Mouse (Mus musculus) cerebellum, adult 9-10 months (tissue): Measurements from ENCODE around the gene Zfyve19.

ENCODE experiments used
- DNase-seq: peaks from one replicate; pipeline ENCODE4 v3.0.0; 2022

Zfyve19 gene

DNA sequence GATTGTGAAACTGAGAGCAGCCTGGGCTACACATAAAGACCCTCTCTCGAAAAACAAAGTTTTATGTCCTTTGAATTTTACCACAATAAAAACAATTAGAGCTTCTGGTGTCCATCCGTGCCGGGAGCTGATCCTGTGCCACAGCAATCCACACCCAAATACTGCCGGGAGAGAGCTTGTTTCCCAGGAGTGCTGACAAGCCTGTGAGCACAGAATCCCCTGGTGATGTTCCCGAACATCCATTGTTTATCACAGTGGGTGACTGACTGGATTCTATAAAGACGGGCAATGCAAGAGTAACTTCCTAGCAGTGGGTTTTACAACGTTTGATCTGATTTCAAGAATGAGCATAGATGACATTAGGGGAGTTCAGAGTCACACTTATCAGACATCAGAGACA, 46.6 kb downstream of the Zfyve19 start:
- no peak for DNase-seq

DNA sequence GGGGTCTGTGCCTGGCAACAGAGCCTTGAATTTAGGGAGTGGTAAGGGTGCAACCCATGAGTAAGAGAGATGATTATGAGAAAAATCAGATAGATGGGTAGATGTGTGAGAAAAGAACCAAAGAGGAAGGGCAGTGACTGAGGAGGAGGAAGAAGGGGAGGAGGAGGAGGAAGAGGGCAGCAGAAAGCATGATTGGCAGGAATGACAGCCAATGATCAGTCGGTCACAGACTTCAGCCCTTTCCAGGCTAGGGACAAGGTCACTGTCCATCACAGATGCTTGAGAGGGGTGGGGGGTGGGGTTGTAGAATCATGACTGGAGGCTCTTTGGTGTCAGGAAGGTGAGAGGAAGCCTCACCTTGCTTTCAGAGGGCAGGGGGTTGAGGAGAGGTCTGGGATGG, 52.1 kb downstream of the Zfyve19 start:
- no peak for DNase-seq

DNA sequence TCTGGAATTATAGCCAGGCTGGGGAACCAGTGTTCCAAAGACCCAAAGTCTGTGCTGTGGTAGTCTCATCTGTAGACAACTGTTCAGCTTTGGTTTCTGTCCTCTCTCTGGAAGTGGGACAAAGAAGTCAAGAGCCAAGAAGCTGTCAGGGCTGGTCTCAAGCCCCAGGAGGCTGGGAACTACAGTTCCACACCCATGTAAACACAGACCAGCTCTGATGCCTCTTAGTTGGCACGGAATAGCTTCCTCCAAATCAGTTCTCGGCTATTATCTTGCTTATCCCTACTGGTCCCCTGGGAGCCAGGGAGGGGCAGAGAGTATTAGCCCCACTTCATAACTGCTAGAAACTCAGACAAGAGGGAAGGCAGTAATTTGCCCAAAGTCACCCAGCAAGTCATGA, 52.9 kb downstream of the Zfyve19 start:
- DNase-seq, result no peak

DNA sequence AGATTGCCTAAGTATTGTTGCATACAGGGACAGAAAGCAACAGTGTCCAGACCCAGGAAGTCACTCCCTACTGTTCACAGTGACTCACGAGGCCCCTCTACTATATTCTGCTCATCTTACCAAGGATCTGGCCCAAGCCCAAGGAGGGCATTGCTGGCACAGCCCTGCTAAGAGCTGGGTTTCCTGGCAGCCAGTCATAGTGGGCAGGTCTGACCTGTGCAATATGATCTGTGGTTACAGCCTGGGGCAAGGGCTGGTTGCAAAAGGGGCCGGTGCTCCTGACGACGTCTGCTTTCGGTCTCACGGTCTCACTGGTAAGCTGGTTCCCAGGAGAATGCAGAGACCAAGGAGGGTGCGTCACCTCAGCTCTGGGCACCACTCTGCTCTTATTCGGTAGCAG, 54.6 kb downstream of the Zfyve19 start:
- no peak for DNase-seq

DNA sequence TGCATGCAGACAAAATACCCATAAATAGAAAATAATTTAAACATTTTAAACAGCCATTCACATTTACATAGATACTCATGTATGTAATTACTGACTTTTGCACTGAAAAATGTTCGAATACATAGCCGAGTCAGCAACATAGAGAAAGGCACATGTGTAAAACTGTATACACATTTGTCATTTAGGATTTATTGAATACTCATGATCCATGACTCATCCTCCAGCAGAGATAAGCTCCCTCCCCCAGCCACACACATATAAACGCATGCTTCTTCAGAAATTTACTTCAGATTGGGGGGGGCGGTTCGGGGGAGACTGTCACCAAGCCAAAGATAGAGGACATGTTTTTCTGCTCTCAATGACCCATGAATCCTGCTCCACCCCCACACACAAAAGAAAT, 55.4 kb downstream of the Zfyve19 start:
- DNase-seq, result no peak
